8 mouse cellular contexts compared by ENCODE assay signal in genomic region chr7:24610879-24611494, GRCm38 (mm10). TPM values are rescaled to one million over a fixed set of nuclear protein-coding genes. Genes with fewer than 3 reads are reported as not detected.
DNase-seq lines count a peak whose midpoint lies in the region; ATAC-seq and TF ChIP-seq lines count a peak whose summit lies in the region.

No protein-coding gene starts in this region.

- intact Hi-C loops in left cerebral cortex, postnatal 4 days (cut with DNase I) = no loop called here

- peak; percentile 16 for ATAC-seq in forebrain, postnatal 0 days
- ATAC-seq in hindbrain, embryonic 12.5 days (ENCODE audit: low FRiP score) = peak; percentile 30; the same call in 1 of the 2 replicates
- peak; percentile 27 for ATAC-seq in limb, embryonic 11.5 days (ENCODE audit: insufficient number of reproducible peaks, low FRiP score, low TSS enrichment, low read depth)
- peak; percentile 59 for ATAC-seq in midbrain, embryonic 11.5 days (ENCODE audit: low FRiP score)

- peak overlapping the region; percentile 74 for H3K4me3 ChIP-seq in E14TG2a.4 (replicated peaks; ENCODE audit: low read length)
- H3K4me3 ChIP-seq in forebrain, postnatal 0 days (ENCODE audit: low read depth, low read length) = peak overlapping the region; percentile 28
- peak overlapping the region; percentile 24 for H3K4me3 ChIP-seq in hindbrain, embryonic 12.5 days
- H3K4me3 ChIP-seq in limb, embryonic 11.5 days (ENCODE audit: low read depth, low read length) = peak overlapping the region; percentile 26
- H3K4me3 ChIP-seq in midbrain, embryonic 11.5 days (ENCODE audit: low read depth, low read length) = peak overlapping the region; percentile 31

- no peak for TF ChIP-seq CTCF in E14TG2a.4 (conservative IDR thresholded peaks at IDR 0.05; ENCODE audit: low read length)
- TF ChIP-seq CTCF in forebrain, postnatal 0 days (IDR thresholded peaks at IDR 0.05; ENCODE audit: low read depth) = no peak

- H3K4me1 ChIP-seq in E14TG2a.4 (replicated peaks; ENCODE audit: low read depth, low read length) = peaks cover 66% of the 10 kb centered on the region
- no peaks in the 10 kb centered on the region for H3K4me1 ChIP-seq in forebrain, postnatal 0 days (ENCODE audit: insufficient read depth)
- H3K4me1 ChIP-seq in hindbrain, embryonic 12.5 days = peaks cover 20% of the 10 kb centered on the region
- H3K4me1 ChIP-seq in limb, embryonic 11.5 days (ENCODE audit: control insufficient read depth, insufficient read depth, low read length) = peaks cover 8% of the 10 kb centered on the region; the same call in 1 of the 2 replicates
- H3K4me1 ChIP-seq in midbrain, embryonic 11.5 days (ENCODE audit: control insufficient read depth, insufficient read depth, low read length) = peaks cover 11% of the 10 kb centered on the region

- H3K36me3 ChIP-seq in E14TG2a.4 (ENCODE audit: insufficient read depth, low read length) = no peaks in the 10 kb centered on the region
- no peaks in the 10 kb centered on the region; the same call in 1 of the 2 replicates for H3K36me3 ChIP-seq in forebrain, postnatal 0 days (ENCODE audit: insufficient read depth)
- no peaks in the 10 kb centered on the region for H3K36me3 ChIP-seq in hindbrain, embryonic 12.5 days
- no peaks in the 10 kb centered on the region for H3K36me3 ChIP-seq in limb, embryonic 11.5 days (ENCODE audit: control insufficient read depth, insufficient read depth, low read length)
- H3K36me3 ChIP-seq in midbrain, embryonic 11.5 days (ENCODE audit: control insufficient read depth, insufficient read depth, low read length) = no peaks in the 10 kb centered on the region

- peaks cover 12% of the 10 kb centered on the region for H3K9me3 ChIP-seq in E14TG2a.4 (ENCODE audit: low read length)
- no peaks in the 10 kb centered on the region for H3K9me3 ChIP-seq in forebrain, postnatal 0 days (ENCODE audit: low read length)
- no peaks in the 10 kb centered on the region for H3K9me3 ChIP-seq in hindbrain, embryonic 12.5 days (replicated peaks)
- H3K9me3 ChIP-seq in limb, embryonic 11.5 days (ENCODE audit: control insufficient read depth, low read length) = no peaks in the 10 kb centered on the region; the same call in 1 of the 2 replicates
- H3K9me3 ChIP-seq in midbrain, embryonic 11.5 days (ENCODE audit: control insufficient read depth, low read length) = no peaks in the 10 kb centered on the region

- 0 out of 2 replicates have a peak overlapping the region, but pooled peaks have one; percentile 28 for H3K9ac ChIP-seq in forebrain, postnatal 0 days
- H3K9ac ChIP-seq in hindbrain, embryonic 12.5 days = peak overlapping the region; percentile 15; the same call in 1 of the 2 replicates
- H3K9ac ChIP-seq in limb, embryonic 11.5 days (ENCODE audit: low read length) = no peak overlapping the region
- H3K9ac ChIP-seq in midbrain, embryonic 11.5 days (ENCODE audit: low read length) = peak overlapping the region; percentile 27; the same call in 1 of the 2 replicates

- peaks cover 56% of the 10 kb centered on the region for H3K27me3 ChIP-seq in E14TG2a.4 (ENCODE audit: insufficient read depth, low read length)
- H3K27me3 ChIP-seq in forebrain, postnatal 0 days (ENCODE audit: insufficient read depth, low read length) = peaks cover 39% of the 10 kb centered on the region
- H3K27me3 ChIP-seq in hindbrain, embryonic 12.5 days = peaks cover 57% of the 10 kb centered on the region
- H3K27me3 ChIP-seq in limb, embryonic 11.5 days (ENCODE audit: control insufficient read depth, insufficient read depth, low read length) = peaks cover 43% of the 10 kb centered on the region
- peaks cover 44% of the 10 kb centered on the region for H3K27me3 ChIP-seq in midbrain, embryonic 11.5 days (ENCODE audit: control insufficient read depth, insufficient read depth, low read length)

- no peak overlapping the region for H3K27ac ChIP-seq in forebrain, postnatal 0 days (ENCODE audit: low read depth, low read length)
- H3K27ac ChIP-seq in hindbrain, embryonic 12.5 days = no peak overlapping the region
- no peak overlapping the region for H3K27ac ChIP-seq in limb, embryonic 11.5 days (replicated peaks; ENCODE audit: low read depth, low read length)
- H3K27ac ChIP-seq in midbrain, embryonic 11.5 days (ENCODE audit: low read depth, low read length) = no peak overlapping the region

- WGBS in forebrain, postnatal 0 days = 2% methylated on average over 36 of the region's 36 CpGs
- under 1% methylated on average over 36 of the region's 36 CpGs for WGBS in hindbrain, embryonic 12.5 days
- WGBS in limb, embryonic 11.5 days = 2% methylated on average over 36 of the region's 36 CpGs
- WGBS in midbrain, embryonic 11.5 days = under 1% methylated on average over 36 of the region's 36 CpGs

- peak; percentile 26 for DNase-seq in brain, adult 2 months (ENCODE audit: low read depth, low spot score)
- DNase-seq in forebrain, postnatal 0 days = peak; percentile 18
- peak; percentile 78 for DNase-seq in limb, embryonic 11.5 days (ENCODE audit: low spot score)
- DNase-seq in midbrain, embryonic 11.5 days (ENCODE audit: low spot score, missing footprints) = peak; percentile 98
- DNase-seq in spleen, adult 12 weeks (ENCODE audit: low spot score) = peak; percentile 89
- DNase-seq in left cerebral cortex, postnatal 4 days = no peak

- H3K4me2 ChIP-seq in forebrain, postnatal 0 days (ENCODE audit: low read depth) = peak overlapping the region; percentile 40
- peak overlapping the region; percentile 48 for H3K4me2 ChIP-seq in hindbrain, embryonic 12.5 days (replicated peaks)
- peak overlapping the region; percentile 58 for H3K4me2 ChIP-seq in limb, embryonic 11.5 days (ENCODE audit: low read depth, severe bottlenecking)
- peak overlapping the region; percentile 49 for H3K4me2 ChIP-seq in midbrain, embryonic 11.5 days

RNA-seq across cellular contexts. Expression of gene Phldb3, which starts 0.4 kb away (rescaled TPM):
- 0.15 TPM in 1 of 2 replicates, not detected in the other for total RNA-seq in forebrain, postnatal 0 days (2014; rRNA removed)
- not detected in 2 replicates for polyA plus RNA-seq in forebrain, postnatal 0 days (2015; fragmentation: Nextera tagmentation; extraction: Ambion mirVana)
- polyA plus RNA-seq in hindbrain, embryonic 12.5 days (2016; fragmentation: Nextera tagmentation; extraction: Ambion mirVana) = 0.09 TPM in 1 of 2 replicates, not detected in the other
- polyA plus RNA-seq in limb, embryonic 11.5 days (2014; fragmentation: Nextera tagmentation; extraction: Ambion mirVana) = 0.16 and 0.21 TPM in 2 replicates
- polyA plus RNA-seq in midbrain, embryonic 11.5 days (2014; fragmentation: Nextera tagmentation; extraction: Ambion mirVana) = 0.07 TPM in 1 of 2 replicates, not detected in the other
- total RNA-seq in left cerebral cortex, postnatal 4 days (2021) = under 1 TPM; 0.48 to 0.72 TPM

RNA-seq across cellular contexts. Expression of gene Zfp575, which starts 23.5 kb away (rescaled TPM):
- 0.38 and 1.2 TPM in 2 replicates for total RNA-seq in forebrain, postnatal 0 days (2014; rRNA removed)
- 19.4 and 24.8 TPM in 2 replicates for polyA plus RNA-seq in forebrain, postnatal 0 days (2015; fragmentation: Nextera tagmentation; extraction: Ambion mirVana)
- polyA plus RNA-seq in hindbrain, embryonic 12.5 days (2016; fragmentation: Nextera tagmentation; extraction: Ambion mirVana) = 5.1 and 5.5 TPM in 2 replicates
- 2.1 and 2.3 TPM in 2 replicates for polyA plus RNA-seq in limb, embryonic 11.5 days (2014; fragmentation: Nextera tagmentation; extraction: Ambion mirVana)
- polyA plus RNA-seq in midbrain, embryonic 11.5 days (2014; fragmentation: Nextera tagmentation; extraction: Ambion mirVana) = 1.0 and 1.4 TPM in 2 replicates
- total RNA-seq in left cerebral cortex, postnatal 4 days (2021) = 10 to 100 TPM; 11.7 to 13.0 TPM

RNA-seq across cellular contexts. Expression of gene Ethe1, which starts 23.6 kb away (rescaled TPM):
- 24.2 and 25.8 TPM in 2 replicates for total RNA-seq in forebrain, postnatal 0 days (2014; rRNA removed)
- 24.3 and 26.8 TPM in 2 replicates for polyA plus RNA-seq in forebrain, postnatal 0 days (2015; fragmentation: Nextera tagmentation; extraction: Ambion mirVana)
- 14.2 and 15.4 TPM in 2 replicates for polyA plus RNA-seq in hindbrain, embryonic 12.5 days (2016; fragmentation: Nextera tagmentation; extraction: Ambion mirVana)
- polyA plus RNA-seq in limb, embryonic 11.5 days (2014; fragmentation: Nextera tagmentation; extraction: Ambion mirVana) = 30.8 and 32.2 TPM in 2 replicates
- polyA plus RNA-seq in midbrain, embryonic 11.5 days (2014; fragmentation: Nextera tagmentation; extraction: Ambion mirVana) = 18.8 and 19.6 TPM in 2 replicates
- total RNA-seq in left cerebral cortex, postnatal 4 days (2021) = 10 to 100 TPM; 16.1 to 17.5 TPM

RNA-seq across cellular contexts. Expression of gene Lypd3, which starts 25.4 kb away (rescaled TPM):
- 0.23 and 0.33 TPM in 2 replicates for total RNA-seq in forebrain, postnatal 0 days (2014; rRNA removed)
- polyA plus RNA-seq in forebrain, postnatal 0 days (2015; fragmentation: Nextera tagmentation; extraction: Ambion mirVana) = 0.67 and 1.3 TPM in 2 replicates
- polyA plus RNA-seq in hindbrain, embryonic 12.5 days (2016; fragmentation: Nextera tagmentation; extraction: Ambion mirVana) = 1.3 and 1.5 TPM in 2 replicates
- 1.7 and 2.8 TPM in 2 replicates for polyA plus RNA-seq in limb, embryonic 11.5 days (2014; fragmentation: Nextera tagmentation; extraction: Ambion mirVana)
- polyA plus RNA-seq in midbrain, embryonic 11.5 days (2014; fragmentation: Nextera tagmentation; extraction: Ambion mirVana) = 0.76 and 0.83 TPM in 2 replicates
- total RNA-seq in left cerebral cortex, postnatal 4 days (2021) = under 1 TPM; 0.68 to 0.77 TPM

Comparison
In these comparisons a context has a peak if more than half of its experiments do, and no peak if none do; other contexts are left out.
1. H3K4me3 ChIP-seq: peak in every context shown above with its lines; median percentile 74 in E14TG2a.4; 31 in midbrain, embryonic 11.5 days; 28 in forebrain, postnatal 0 days; 26 in limb, embryonic 11.5 days; 24 in hindbrain, embryonic 12.5 days.